Mouse (Mus musculus) neutrophil, adult 5-6 weeks (primary cell): Measurements from ENCODE around the gene Chrna9. TPM values are rescaled to one million over a fixed set of nuclear protein-coding genes. Genes with fewer than 3 reads are reported as not detected.
A peak's percentile ranks its signal among the peaks of the same experiment; 100 is the strongest.

Experiments
- ATAC-seq: fragments of 151-379, 151-347 bp; 2 replicates; pipeline ENCODE4 v1.8.0; 2017; ENCODE audit warnings: mild to moderate bottlenecking, moderate TSS enrichment; ENCODE audit not compliant: insufficient number of reproducible peaks, poor library complexity, low FRiP score, severe bottlenecking; ENCODE audit errors: extremely low read depth
- total RNA-seq: library from RNA; stranded (forward); fragments of 200-1000 nt; gene quantifications from 2 replicates; pipeline ENCODE4 v1.2.3, GENCODE M21; 2017

The Chrna9 gene
- total RNA-seq: not detected in 2 replicates

DNA sequence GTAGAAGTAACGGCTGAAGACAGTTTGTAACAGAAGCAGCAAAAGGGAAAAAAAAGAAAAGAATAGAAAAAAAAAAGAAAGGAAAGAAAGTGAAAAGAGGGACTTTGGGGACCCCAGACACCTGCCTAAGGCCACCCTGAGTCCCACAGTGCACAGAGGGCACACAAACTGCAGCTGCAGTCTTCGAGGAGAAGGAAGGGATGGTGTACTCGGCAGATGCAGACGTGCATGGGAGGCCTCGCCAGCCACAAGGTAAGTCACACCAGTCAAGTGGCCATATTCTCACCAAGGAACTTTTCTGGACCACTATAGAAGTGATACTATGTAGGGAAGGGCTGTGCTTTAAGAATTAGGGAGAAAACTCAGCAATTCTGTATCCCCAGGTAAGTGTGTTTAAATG lies at the start of gene Chrna9:
Gene Chrna9 (plus strand): TSS at position 139 of the 400 bp plus-strand sequence.
- no peak for ATAC-seq

DNA sequence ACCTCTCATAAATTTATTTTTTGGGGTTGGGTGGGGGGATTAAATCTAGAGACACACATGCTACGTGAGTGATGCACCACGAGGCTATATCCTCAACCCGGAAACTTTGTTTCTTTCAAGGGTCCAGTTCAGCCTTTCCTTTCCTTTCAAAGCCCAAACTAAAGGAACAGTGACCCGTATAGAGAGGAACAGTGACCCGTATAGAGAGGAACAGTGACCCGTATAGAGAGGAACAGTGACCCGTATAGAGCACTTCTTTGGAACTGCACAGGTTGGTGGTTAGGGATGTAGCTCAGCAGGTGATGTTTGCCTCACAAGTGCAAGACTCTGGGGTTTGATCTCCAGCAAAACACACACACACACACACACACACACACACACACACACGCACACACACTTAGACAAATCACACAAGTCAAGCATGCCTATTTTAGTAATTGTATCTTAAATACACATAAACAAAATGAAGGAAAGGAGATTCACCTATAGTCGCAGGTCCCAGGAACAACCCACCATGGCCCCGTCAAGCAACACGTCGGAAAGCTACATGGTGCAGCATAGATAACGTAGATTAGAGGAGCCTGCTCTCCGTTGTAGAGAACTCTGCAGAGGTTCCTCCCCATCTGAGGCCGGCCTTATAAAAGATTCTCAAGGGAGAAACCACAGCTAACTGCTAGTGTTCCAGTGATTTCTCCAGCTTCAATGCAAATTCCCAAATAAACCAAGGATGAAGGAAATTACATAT lies 48.9 kb upstream of the Chrna9 start:
- no peak for ATAC-seq

DNA sequence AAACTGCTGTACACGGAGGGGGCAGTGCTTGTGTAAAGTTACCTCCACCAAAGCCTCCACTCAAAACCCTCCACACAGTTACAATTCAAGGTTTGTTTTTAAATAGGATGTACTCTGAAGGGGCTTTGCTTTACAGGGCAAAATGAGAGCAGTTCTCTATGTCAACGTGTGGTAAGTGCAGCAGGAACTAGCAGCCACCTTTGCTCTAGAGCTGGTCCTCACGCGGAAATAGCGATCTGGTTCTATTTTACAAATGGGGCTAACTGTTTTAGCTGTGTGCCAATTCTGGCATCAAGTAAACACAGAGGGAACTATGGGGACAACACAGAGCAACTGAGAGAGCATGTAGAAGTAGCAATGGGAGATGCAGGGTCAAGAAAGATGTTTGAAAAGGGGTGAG lies 46.6 kb upstream of the Chrna9 start:
- ATAC-seq: no peak

DNA sequence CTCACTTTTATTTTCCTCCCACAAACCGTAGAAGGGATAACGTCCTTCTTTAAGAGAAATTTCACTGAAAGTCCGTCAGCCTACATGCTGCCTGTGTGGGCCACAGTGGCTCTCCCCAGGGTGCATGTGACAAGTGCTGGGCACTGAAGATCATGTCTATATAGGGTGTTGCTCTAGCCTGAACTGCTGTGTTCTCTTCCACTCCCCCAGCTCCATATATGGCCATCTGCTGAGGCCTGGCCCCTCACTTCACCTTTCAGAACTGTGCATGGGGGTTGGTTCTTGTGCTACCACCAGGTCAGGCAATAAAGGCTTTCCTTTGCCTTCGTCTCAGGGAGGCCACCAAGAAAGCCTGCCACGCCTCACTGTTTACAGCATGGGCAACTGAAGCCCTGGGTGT lies 45.7 kb upstream of the Chrna9 start:
- ATAC-seq: peak; percentile 62

- ATAC-seq: no peak
These were observed 43.4 kb upstream of the Chrna9 start for GRCm38 (mm10) chr5:65891251-65891826.

- peak; percentile 13; the same call in 1 of the 2 replicates for ATAC-seq
These were observed 39.5 kb upstream of the Chrna9 start for GRCm38 (mm10) chr5:65895121-65895692.

DNA sequence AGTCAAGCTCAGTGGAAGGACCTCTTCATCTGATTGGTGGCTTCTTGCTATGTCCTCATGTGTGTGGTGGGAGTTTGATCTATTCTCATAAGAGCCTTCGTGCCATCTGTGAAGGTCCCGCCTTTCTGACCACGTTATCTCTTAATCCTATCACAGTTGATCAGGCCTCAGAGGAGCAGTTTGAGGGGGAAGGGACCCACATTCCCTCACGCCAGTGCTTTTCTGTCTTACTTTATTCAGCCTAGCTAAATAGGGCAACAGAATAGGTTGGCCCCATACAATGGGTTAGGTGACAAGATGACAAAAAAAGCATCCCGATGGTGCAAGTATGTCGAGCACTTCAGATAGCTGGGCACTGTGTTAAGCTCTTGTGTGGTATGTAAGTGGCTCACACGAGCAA lies 39.0 kb upstream of the Chrna9 start:
- no peak for ATAC-seq

GRCm38 (mm10) chr5:65897731-65898130 lies 37.0 kb upstream of the Chrna9 start:
- no peak for ATAC-seq

- no peak for ATAC-seq
These were observed 36.0 kb upstream of the Chrna9 start for GRCm38 (mm10) chr5:65898683-65899082.

- ATAC-seq: no peak
These were observed 34.6 kb upstream of the Chrna9 start for GRCm38 (mm10) chr5:65900113-65900512.

DNA sequence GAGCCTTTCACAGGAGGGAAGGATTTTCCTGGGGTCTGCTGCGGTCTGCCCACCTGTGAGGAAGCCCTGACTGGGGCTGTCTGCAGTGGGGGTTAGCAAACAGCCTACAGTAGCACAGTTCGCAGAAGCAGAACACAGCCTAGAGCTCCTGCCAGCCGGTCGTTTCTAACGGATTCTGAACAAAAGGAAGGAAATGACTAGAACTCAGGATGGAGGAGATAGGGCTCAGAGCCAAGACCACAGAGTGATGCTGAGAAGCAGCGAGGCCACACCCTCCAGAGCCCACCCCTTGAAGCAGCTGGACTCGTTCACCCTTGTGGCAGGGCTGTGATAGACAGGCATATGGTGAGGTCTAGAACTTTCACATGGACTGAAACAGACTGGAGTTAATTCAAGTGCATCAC lies 33.9 kb upstream of the Chrna9 start:
- ATAC-seq: peak; percentile 90

DNA sequence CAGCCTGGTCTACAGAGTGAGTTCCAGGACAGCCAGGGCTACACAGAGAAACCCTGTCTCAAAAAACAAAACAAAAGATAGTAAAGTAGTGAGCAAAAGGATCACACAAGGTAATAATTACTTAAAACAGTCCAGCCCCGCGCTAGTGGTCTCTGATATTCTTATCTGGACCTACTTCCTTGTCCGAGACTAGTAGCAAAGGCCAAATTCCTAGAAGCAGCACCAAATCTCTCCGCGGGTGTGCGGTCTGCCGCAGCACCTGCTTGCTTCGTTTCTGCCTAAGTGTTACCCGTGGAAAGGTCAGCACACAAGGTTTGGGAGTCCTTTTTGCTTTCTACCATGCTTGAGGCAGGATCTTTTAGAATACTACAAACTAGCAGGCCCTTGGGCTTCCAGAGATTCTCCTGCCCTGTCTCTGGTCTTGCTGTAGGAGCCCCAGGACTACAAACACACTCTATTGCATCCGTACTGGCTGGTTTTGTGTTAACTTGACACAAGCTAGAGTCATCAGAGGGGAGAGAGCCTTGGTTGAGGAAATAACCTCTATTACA lies 32.8 kb upstream of the Chrna9 start:
- no peak for ATAC-seq

GRCm38 (mm10) chr5:65902811-65903210 lies 31.9 kb upstream of the Chrna9 start:
- no peak for ATAC-seq

GRCm38 (mm10) chr5:65904476-65904875 lies 30.2 kb upstream of the Chrna9 start:
- no peak for ATAC-seq

DNA sequence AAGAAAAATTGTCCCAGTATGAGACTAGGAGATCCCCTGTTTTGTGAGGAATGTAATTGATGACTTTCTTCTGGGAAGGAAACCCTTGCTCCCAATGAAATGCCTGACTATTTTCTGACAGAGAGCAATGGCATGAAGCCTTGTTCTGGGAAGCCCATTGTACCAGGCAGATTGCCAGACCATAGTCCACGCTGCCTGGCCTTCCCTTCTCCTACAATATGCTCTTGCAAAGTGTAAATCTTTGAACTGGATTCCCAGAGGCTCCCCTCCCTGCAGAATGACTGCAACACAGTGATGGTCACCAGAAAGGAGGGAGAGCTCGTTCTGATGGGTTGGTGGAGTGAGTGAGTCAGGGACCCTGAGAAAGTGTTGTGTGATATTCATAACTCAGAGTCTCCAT lies 26.0 kb upstream of the Chrna9 start:
- ATAC-seq: no peak

- no peak for ATAC-seq
These were observed 25.4 kb upstream of the Chrna9 start for GRCm38 (mm10) chr5:65909321-65909720.

- peak; percentile 59 for ATAC-seq
These were observed 24.3 kb upstream of the Chrna9 start for GRCm38 (mm10) chr5:65910398-65910797.

- ATAC-seq: no peak
These were observed 23.0 kb upstream of the Chrna9 start for GRCm38 (mm10) chr5:65911676-65912075.

- ATAC-seq: no peak
These were observed 22.5 kb upstream of the Chrna9 start for GRCm38 (mm10) chr5:65912201-65912600.

DNA sequence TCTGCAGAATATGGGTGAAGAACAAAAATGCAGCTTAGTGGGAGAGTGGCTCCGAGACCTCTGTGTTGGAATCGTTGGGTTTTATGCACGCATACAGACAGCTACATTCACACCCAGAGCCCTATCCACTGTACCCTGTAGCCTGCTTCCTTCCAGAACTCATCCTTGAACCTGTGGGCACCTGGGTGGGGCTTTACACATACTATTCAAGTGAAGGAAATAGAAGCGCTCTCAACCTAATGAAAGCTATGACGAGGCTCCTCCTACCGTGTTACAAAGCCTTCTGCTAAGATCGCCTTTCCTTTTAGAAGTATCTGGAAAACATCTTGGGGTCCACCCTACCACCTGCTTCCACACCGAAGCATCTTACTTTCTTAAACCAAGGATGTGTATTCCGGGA lies 21.6 kb upstream of the Chrna9 start:
- ATAC-seq: no peak
